Mouse (Mus musculus) hindbrain, embryonic 12.5 days (tissue): ENCODE results near the gene Gm20388. TPM values are rescaled to one million over a fixed set of nuclear protein-coding genes. Genes with fewer than 3 reads are reported as not detected.
"Not testable (repeated sequence)": the region's sequence is repeated elsewhere in the genome, so short reads cannot be mapped to it uniquely, and the experiment has no call there.

ENCODE experiments used
- ATAC-seq: fragments of 200-750 bp; cut with Nextera tagmentation; 2 replicates; pipeline ENCODE4 v1.8.0; 2017; ENCODE audit warnings: moderate TSS enrichment; ENCODE audit not compliant: low FRiP score
- H3K27ac ChIP-seq: fragments of 300-500 bp; sonication (generic); 2 replicates; pipeline ENCODE4 v1.5.1; 2016; ENCODE audit warnings: mild to moderate bottlenecking
- H3K27me3 ChIP-seq: fragments of 300-500 bp; sonication (generic); 2 replicates; pipeline ENCODE4 v1.6.1; 2016; ENCODE audit warnings: mild to moderate bottlenecking
- H3K36me3 ChIP-seq: fragments of 300-500 bp; sonication (generic); 2 replicates; pipeline ENCODE4 v1.6.1; 2016; ENCODE audit warnings: mild to moderate bottlenecking
- H3K4me1 ChIP-seq: fragments of 300-500 bp; sonication (generic); 2 replicates; pipeline ENCODE4 v1.6.1; 2016
- H3K4me2 ChIP-seq: fragments of 300-500 bp; sonication (generic); replicated peaks from 2 replicates; pipeline ENCODE4 v1.6.1; 2016; ENCODE audit warnings: mild to moderate bottlenecking
- H3K4me3 ChIP-seq: fragments of 300-500 bp; sonication (generic); 2 replicates; pipeline ENCODE4 v1.5.1; 2016; ENCODE audit warnings: mild to moderate bottlenecking
- H3K9ac ChIP-seq: fragments of 300-500 bp; sonication (generic); 2 replicates; pipeline ENCODE4 v1.6.1; 2016; ENCODE audit warnings: mild to moderate bottlenecking, moderate library complexity
- H3K9me3 ChIP-seq: fragments of 300-500 bp; sonication (generic); replicated peaks from 2 replicates; pipeline ENCODE4 v1.6.1; 2016; ENCODE audit warnings: mild to moderate bottlenecking
- WGBS: fragments of 180-500 bp; shearing (Covaris S2); methylation state at CpG from one replicate; pipeline ENCODE4 v1.1.7; 2016; 5-methylcytosine and 5-hydroxymethylcytosine counted together
- polyA plus RNA-seq: library from polyadenylated mRNA; unstranded; fragments of >200 nt; fragmentation: Nextera tagmentation; extraction: Ambion mirVana; gene quantifications from 2 replicates; pipeline ENCODE4 v1.2.1, GENCODE M21; 2016

The Gm20388 gene
- polyA plus RNA-seq, 1 experiment from 2014 or later: not detected

DNA sequence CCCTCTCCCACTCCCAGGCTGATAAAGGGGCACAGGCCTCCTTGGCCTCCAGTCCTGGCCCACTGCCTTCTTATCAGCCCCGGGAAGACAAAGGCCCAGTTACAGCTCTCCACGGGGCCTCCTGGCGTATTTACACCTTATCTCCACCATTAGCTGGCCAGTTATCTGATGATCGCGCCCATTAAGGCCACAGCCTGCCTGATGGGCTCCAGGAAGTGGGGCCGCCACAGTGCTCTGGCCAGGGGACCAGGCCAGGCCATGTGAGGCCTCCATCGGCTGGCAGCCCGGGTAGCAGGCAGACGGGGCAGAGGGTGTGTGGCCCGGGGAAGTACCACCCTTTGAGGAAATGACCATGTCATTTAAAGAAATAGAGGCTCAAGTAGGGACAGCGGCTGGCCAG lies 2412.2 kb downstream of the Gm20388 start:
- H3K27me3 ChIP-seq: peaks cover 8% of the 10 kb centered on the region; the same call in 1 of the 2 replicates

GRCm38 (mm10) chr8:122323951-122324402 lies 2413.3 kb downstream of the Gm20388 start:
- 13% methylated on average over 8 of the region's 13 CpGs for WGBS
- not testable (repeated sequence) for H3K36me3 ChIP-seq, H3K9me3 ChIP-seq, H3K4me3 ChIP-seq, H3K27ac ChIP-seq, H3K27me3 ChIP-seq, H3K9ac ChIP-seq, H3K4me2 ChIP-seq
- peak; percentile 49; the same call in 1 of the 2 replicates for ATAC-seq
- peaks cover 61% of the 10 kb centered on the region for H3K4me1 ChIP-seq

More for the DNA sequence above, 2412.2 kb downstream of the Gm20388 start:
- Histone ChIP-seq H3K4me3 (no peak overlapping the region), H3K36me3 (no peaks in the 10 kb centered on the region), H3K4me1 (peaks cover 58% of the 10 kb centered on the region), H3K9me3 (no peaks in the 10 kb centered on the region), H3K9ac (no peak overlapping the region), H3K27ac (no peak overlapping the region), H3K4me2 (no peak overlapping the region)
- 68% methylated on average over 11 of the region's 11 CpGs for WGBS
- ATAC-seq: no peak

GRCm38 (mm10) chr8:122325196-122325595 lies 2414.6 kb downstream of the Gm20388 start:
- Histone ChIP-seq H3K4me3 (no peak overlapping the region), H3K27me3 (0 out of 2 replicates have a peak, but pooled peaks cover 4% of the 10 kb centered on the region), H3K4me1 (peaks cover 62% of the 10 kb centered on the region), H3K9me3 (no peaks in the 10 kb centered on the region), H3K27ac (no peak overlapping the region), H3K36me3 (no peaks in the 10 kb centered on the region), H3K4me2 (no peak overlapping the region), H3K9ac (0 out of 2 replicates have a peak overlapping the region, but pooled peaks have one; percentile 8)
- ATAC-seq: no peak
- WGBS: 71% methylated on average over 2 of the region's 2 CpGs

- Histone ChIP-seq H3K9ac (0 out of 2 replicates have a peak overlapping the region, but pooled peaks have one; percentile 15), H3K9me3 (no peaks in the 10 kb centered on the region), H3K4me2 (peak overlapping the region; percentile 15), H3K4me1 (peaks cover 57% of the 10 kb centered on the region), H3K4me3 (no peak overlapping the region), H3K27me3 (0 out of 2 replicates have a peak, but pooled peaks cover 4% of the 10 kb centered on the region), H3K36me3 (no peaks in the 10 kb centered on the region), H3K27ac (no peak overlapping the region)
- 27% methylated on average over 14 of the region's 14 CpGs for WGBS
- no peak for ATAC-seq
Measured at GRCm38 (mm10) chr8:122326114-122326542, 2415.5 kb downstream of the Gm20388 start.

- WGBS: 78% methylated on average over 8 of the region's 8 CpGs
- Histone ChIP-seq H3K4me1 (peaks cover 44% of the 10 kb centered on the region), H3K27me3 (peaks cover 12% of the 10 kb centered on the region), H3K9ac (no peak overlapping the region; the same call in 1 of the 2 replicates), H3K4me2 (no peak overlapping the region), H3K9me3 (no peaks in the 10 kb centered on the region), H3K36me3 (no peaks in the 10 kb centered on the region), H3K4me3 (no peak overlapping the region), H3K27ac (0 out of 2 replicates have a peak overlapping the region, but pooled peaks have one; percentile 52)
- ATAC-seq: no peak
Measured at GRCm38 (mm10) chr8:122329072-122329471, 2418.4 kb downstream of the Gm20388 start.

GRCm38 (mm10) chr8:122329553-122330239 lies 2419.1 kb downstream of the Gm20388 start:
- WGBS: 61% methylated on average over 22 of the region's 22 CpGs
- Histone ChIP-seq H3K27me3 (peaks cover 18% of the 10 kb centered on the region), H3K9ac (no peak overlapping the region), H3K4me1 (peaks cover 38% of the 10 kb centered on the region), H3K9me3 (no peaks in the 10 kb centered on the region), H3K36me3 (no peaks in the 10 kb centered on the region), H3K4me2 (no peak overlapping the region), H3K4me3 (no peak overlapping the region), H3K27ac (peak overlapping the region; percentile 52)
- ATAC-seq: peak; percentile 21

DNA sequence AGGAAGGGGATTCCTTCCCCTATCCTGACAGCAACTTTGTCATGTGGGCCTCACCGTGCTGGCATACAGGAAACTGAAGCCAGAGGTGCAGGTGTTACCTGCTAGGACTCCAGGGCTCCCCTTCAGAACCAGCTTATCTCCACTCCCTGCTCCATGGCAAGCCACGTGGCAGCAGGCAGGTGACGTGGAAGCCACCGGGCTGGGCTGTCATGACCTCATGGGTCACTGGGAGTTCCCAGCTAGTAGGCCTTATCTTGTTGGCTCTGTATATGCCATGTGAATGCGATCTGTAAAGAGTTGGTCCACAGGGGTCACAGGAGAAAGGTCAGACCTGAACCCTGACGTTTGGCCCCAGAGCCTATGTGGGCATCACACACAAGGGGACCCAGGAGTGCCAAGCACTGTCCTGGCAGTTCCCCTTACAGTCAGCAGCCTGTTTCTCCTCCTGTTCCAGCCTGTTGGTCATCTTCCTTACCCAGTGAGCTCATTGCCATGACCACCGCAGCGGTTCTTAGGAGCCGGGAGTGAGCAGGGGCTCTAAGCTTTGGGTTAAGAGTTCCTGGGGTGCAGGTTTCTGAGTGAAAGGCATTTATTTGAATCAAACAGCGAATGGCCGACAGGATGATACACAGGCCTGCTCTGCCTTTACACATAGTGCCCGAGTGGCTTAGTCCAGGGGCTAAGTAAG lies 2419.9 kb downstream of the Gm20388 start:
- Histone ChIP-seq H3K4me2 (no peak overlapping the region), H3K27ac (no peak overlapping the region), H3K9ac (no peak overlapping the region), H3K9me3 (no peaks in the 10 kb centered on the region), H3K27me3 (peaks cover 27% of the 10 kb centered on the region), H3K4me1 (peaks cover 37% of the 10 kb centered on the region), H3K36me3 (no peaks in the 10 kb centered on the region; the same call in 1 of the 2 replicates), H3K4me3 (no peak overlapping the region)
- WGBS: 77% methylated on average over 12 of the region's 12 CpGs
- no peak for ATAC-seq

- Histone ChIP-seq H3K4me3 (no peak overlapping the region), H3K36me3 (no peaks in the 10 kb centered on the region; the same call in 1 of the 2 replicates), H3K27ac (no peak overlapping the region), H3K9me3 (no peaks in the 10 kb centered on the region), H3K9ac (no peak overlapping the region), H3K4me2 (no peak overlapping the region), H3K27me3 (peaks cover 29% of the 10 kb centered on the region), H3K4me1 (peaks cover 37% of the 10 kb centered on the region)
- 69% methylated on average over 3 of the region's 3 CpGs for WGBS
- no peak for ATAC-seq
Measured at GRCm38 (mm10) chr8:122331134-122331523, 2420.5 kb downstream of the Gm20388 start.

- Histone ChIP-seq H3K9me3 (no peaks in the 10 kb centered on the region), H3K4me1 (peaks cover 39% of the 10 kb centered on the region), H3K9ac (no peak overlapping the region), H3K4me3 (no peak overlapping the region), H3K4me2 (no peak overlapping the region), H3K27ac (no peak overlapping the region), H3K36me3 (no peaks in the 10 kb centered on the region; the same call in 1 of the 2 replicates), H3K27me3 (peaks cover 47% of the 10 kb centered on the region)
- no peak for ATAC-seq
- WGBS: 71% methylated on average over 6 of the region's 6 CpGs
Measured at GRCm38 (mm10) chr8:122332753-122333506, 2422.3 kb downstream of the Gm20388 start.

DNA sequence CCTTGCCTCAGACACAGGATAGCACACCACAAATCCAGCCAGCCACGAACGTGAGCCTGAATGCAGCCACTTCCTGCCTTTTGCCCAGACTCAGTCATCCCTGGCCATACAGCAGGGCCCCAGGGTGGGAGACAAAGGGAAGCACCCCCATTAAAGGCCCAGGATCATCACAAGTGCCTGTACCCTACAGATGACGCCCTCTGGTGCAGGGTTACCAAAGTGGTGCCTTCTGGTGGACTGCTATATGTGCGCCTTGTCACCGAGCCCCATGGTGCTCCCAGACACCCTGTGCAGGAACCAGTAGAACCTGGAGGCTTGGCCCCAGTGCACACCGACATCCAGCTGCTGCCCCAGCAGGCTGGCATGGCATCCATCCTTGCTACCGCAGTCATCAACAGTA lies 2422.9 kb downstream of the Gm20388 start:
- peaks cover 53% of the 10 kb centered on the region for H3K27me3 ChIP-seq
- H3K9me3 ChIP-seq: no peaks in the 10 kb centered on the region
- H3K9ac ChIP-seq: no peak overlapping the region
- H3K4me2 ChIP-seq: no peak overlapping the region
- no peaks in the 10 kb centered on the region; the same call in 1 of the 2 replicates for H3K36me3 ChIP-seq
- no peak overlapping the region for H3K4me3 ChIP-seq
- peaks cover 35% of the 10 kb centered on the region for H3K4me1 ChIP-seq
- no peak overlapping the region for H3K27ac ChIP-seq
- ATAC-seq: no peak
- 79% methylated on average over 7 of the region's 7 CpGs for WGBS

- Histone ChIP-seq H3K36me3 (no peaks in the 10 kb centered on the region; the same call in 1 of the 2 replicates), H3K9ac (peak overlapping the region; percentile 68; the same call in 1 of the 2 replicates), H3K27ac (0 out of 2 replicates have a peak overlapping the region, but pooled peaks have one; percentile 30), H3K4me1 (peaks cover 22% of the 10 kb centered on the region), H3K4me3 (peak overlapping the region; percentile 56; the same call in 1 of the 2 replicates), H3K9me3 (no peaks in the 10 kb centered on the region), H3K27me3 (peaks cover 67% of the 10 kb centered on the region), H3K4me2 (peak overlapping the region; percentile 96; the same call in 1 of the 2 replicates)
- 83% methylated on average over 13 of the region's 13 CpGs for WGBS
- no peak for ATAC-seq
Measured at GRCm38 (mm10) chr8:122334791-122335490, 2424.3 kb downstream of the Gm20388 start.
